Mouse (Mus musculus) large intestine, adult 2 months (tissue): ENCODE data around the gene Cers2. TPM values are rescaled to one million over a fixed set of nuclear protein-coding genes. Genes with fewer than 3 reads are reported as not detected.
"Not testable (repeated sequence)": the region's sequence is repeated elsewhere in the genome, so short reads cannot be mapped to it uniquely, and the experiment has no call there.

Experiments
- DNase-seq: peaks from one replicate; pipeline ENCODE4 v3.0.0-alpha.2; 2012; ENCODE audit warnings: low read depth, low spot score
- WGBS: fragments of 180-500 bp; shearing (Covaris S2); methylation state at CpG from one replicate; pipeline ENCODE4 v1.1.7; 2018; 5-methylcytosine and 5-hydroxymethylcytosine counted together
- polyA plus RNA-seq: library from polyadenylated mRNA; depleted of rRNA; stranded (reverse); fragments of >200 nt; gene quantifications from 2 replicates; pipeline ENCODE4 v1.2.3, GENCODE M21; 2012

The Cers2 gene
- polyA plus RNA-seq, 1 experiment = 76.3 TPM

- DNase-seq = peak; percentile 69
- WGBS = under 1% methylated on average over 71 of the region's 71 CpGs
These were observed 678 bp downstream of the Cers2 start for GRCm38 (mm10) chr3:95315094-95315843.

GRCm38 (mm10) chr3:95315844-95316550 lies 1.4 kb downstream of the Cers2 start:
- 19% methylated on average over 9 of the region's 9 CpGs for WGBS
- DNase-seq = no peak

GRCm38 (mm10) chr3:95317414-95318080 lies 3.0 kb downstream of the Cers2 start:
- 21% methylated on average over 12 of the region's 12 CpGs for WGBS
- no peak for DNase-seq

GRCm38 (mm10) chr3:95318548-95318947 lies 4.0 kb downstream of the Cers2 start:
- no peak for DNase-seq
- WGBS = 22% methylated on average over 6 of the region's 6 CpGs

- no peak for DNase-seq
- 39% methylated on average over 2 of the region's 2 CpGs for WGBS
These were observed 4.5 kb downstream of the Cers2 start for GRCm38 (mm10) chr3:95319110-95319509.

GRCm38 (mm10) chr3:95319701-95320625 lies 5.4 kb downstream of the Cers2 start:
- WGBS = 76% methylated on average over 12 of the region's 12 CpGs
- DNase-seq = no peak

- 66% methylated on average over 3 of the region's 3 CpGs for WGBS
- DNase-seq = no peak
These were observed 8.8 kb downstream of the Cers2 start for GRCm38 (mm10) chr3:95323429-95323828.

- DNase-seq = no peak
- 86% methylated on average over 6 of the region's 6 CpGs for WGBS
These were observed 10.0 kb downstream of the Cers2 start for GRCm38 (mm10) chr3:95324454-95325144.

GRCm38 (mm10) chr3:95328803-95329404 lies 14.3 kb downstream of the Cers2 start:
- DNase-seq = no peak
- WGBS = 59% methylated on average over 1 of the region's 1 CpGs

- 18% methylated on average over 1 of the region's 1 CpGs for WGBS
- DNase-seq = no peak
These were observed 16.9 kb downstream of the Cers2 start for GRCm38 (mm10) chr3:95331528-95331927.

- 96% methylated on average over 4 of the region's 4 CpGs for WGBS
- DNase-seq = no peak
These were observed 22.8 kb downstream of the Cers2 start for GRCm38 (mm10) chr3:95337345-95337744.

GRCm38 (mm10) chr3:95338251-95338650 lies 23.7 kb downstream of the Cers2 start:
- 95% methylated on average over 4 of the region's 4 CpGs for WGBS
- no peak for DNase-seq

GRCm38 (mm10) chr3:95343356-95344000 lies 28.9 kb downstream of the Cers2 start:
- not testable (repeated sequence) for DNase-seq
- WGBS = 84% methylated on average over 9 of the region's 9 CpGs

- 89% methylated on average over 7 of the region's 7 CpGs for WGBS
- no peak for DNase-seq
These were observed 31.9 kb downstream of the Cers2 start for GRCm38 (mm10) chr3:95346454-95346853.

- WGBS = 93% methylated on average over 5 of the region's 5 CpGs
- DNase-seq = not testable (repeated sequence)
These were observed 33.8 kb downstream of the Cers2 start for GRCm38 (mm10) chr3:95348343-95348742.

GRCm38 (mm10) chr3:95349491-95349890 lies 34.9 kb downstream of the Cers2 start:
- DNase-seq = peak; percentile 14

- 23% methylated on average over 12 of the region's 19 CpGs for WGBS
- DNase-seq = not testable (repeated sequence)
These were observed 41.4 kb downstream of the Cers2 start for GRCm38 (mm10) chr3:95355911-95356544.
